Mouse (Mus musculus): ENCODE results near the gene Tia1.

Tia1 gene

GRCm38 (mm10) chr6:86431531-86431930 lies 27.5 kb downstream of the Tia1 start:
- in situ Hi-C loops (cut with MboI): loop anchor here (25.0 kb wide), 1 partner anchor 256 kb away; the partner anchor contains the start of gene Snrnp27

DNA sequence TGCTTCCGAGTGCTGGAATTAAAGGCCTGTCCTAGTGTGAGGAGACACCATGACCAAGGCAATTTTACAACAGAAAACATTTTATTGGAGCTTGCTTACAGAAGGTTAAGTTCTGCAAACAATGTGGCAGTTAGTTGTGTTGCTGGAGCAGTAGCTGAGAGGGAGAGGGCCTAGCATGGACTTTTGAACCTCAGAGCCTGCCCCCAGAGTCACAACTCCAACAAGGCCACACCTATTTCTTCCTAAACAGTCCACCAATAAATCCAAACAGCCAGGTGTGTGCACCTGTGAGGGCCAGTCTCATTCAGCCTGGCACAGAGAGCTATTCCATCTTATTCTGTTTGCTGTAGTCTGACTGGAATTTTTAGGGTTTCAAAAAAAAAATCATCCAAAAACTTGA lies 29.7 kb downstream of the Tia1 start:
- in situ Hi-C loops (cut with MboI): loop anchor here (25.0 kb wide), 1 partner anchor 254 kb away; the partner anchor contains the start of gene Snrnp27

GRCm38 (mm10) chr6:86437711-86438110 lies 33.7 kb downstream of the Tia1 start:
- in situ Hi-C loops (cut with MboI): loop anchor here (25.0 kb wide), 1 partner anchor 250 kb away; the partner anchor contains the start of gene Snrnp27

GRCm38 (mm10) chr6:86438272-86439118 lies 34.5 kb downstream of the Tia1 start, which contains the start of gene C87436:
C87436 (plus strand) TSS chr6:86438374.
- in situ Hi-C loops (cut with MboI): loop anchor here (25.0 kb wide), 1 partner anchor 249 kb away; the partner anchor contains the start of gene Snrnp27

DNA sequence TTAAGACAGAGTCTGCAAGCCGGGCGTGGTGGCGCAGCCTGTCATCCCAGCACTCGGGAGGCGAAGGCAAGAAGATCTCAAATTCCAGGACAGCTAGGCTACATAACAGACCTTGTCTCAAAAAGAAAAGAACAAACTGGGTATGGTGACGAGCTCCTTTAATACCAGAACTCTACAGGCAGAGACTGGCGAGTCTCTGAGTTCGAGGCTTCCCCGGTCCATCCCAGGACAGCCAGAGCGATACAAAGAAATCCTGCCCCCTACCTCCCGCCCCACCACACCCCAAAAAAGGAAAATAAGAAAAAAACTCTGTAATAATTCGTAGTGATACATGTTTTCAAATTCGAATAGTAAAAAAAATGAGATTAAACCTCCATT lies 35.1 kb downstream of the Tia1 start:
- in situ Hi-C loops (cut with MboI): loop anchor here (25.0 kb wide), 1 partner anchor 248 kb away; the partner anchor contains the start of gene Snrnp27

DNA sequence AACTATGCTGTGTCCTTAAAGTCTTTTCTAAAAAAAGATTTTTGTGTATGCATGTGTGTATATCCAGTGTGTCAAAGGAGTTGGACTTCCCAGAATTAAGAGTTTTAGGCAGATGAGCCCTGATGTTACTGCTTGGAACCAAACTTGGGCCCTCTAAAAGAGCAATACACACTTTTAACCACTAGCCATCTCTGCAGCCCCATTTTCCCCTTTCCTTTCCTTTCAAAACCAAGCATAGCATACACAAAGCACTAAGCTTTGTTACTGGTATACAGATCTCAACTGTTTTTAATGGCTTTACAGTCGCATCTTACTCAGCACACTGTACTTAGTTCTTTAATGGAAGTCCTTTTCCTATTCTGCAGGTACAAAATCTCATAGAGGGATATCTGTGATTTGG lies 35.5 kb downstream of the Tia1 start:
- in situ Hi-C loops (cut with MboI): loop anchor here (25.0 kb wide), 1 partner anchor 248 kb away; the partner anchor contains the start of gene Snrnp27

- in situ Hi-C loops (cut with MboI): loop anchor here (25.0 kb wide), 1 partner anchor 246 kb away; the partner anchor contains the start of gene Snrnp27
These were observed 37.6 kb downstream of the Tia1 start for GRCm38 (mm10) chr6:86441571-86441970.

DNA sequence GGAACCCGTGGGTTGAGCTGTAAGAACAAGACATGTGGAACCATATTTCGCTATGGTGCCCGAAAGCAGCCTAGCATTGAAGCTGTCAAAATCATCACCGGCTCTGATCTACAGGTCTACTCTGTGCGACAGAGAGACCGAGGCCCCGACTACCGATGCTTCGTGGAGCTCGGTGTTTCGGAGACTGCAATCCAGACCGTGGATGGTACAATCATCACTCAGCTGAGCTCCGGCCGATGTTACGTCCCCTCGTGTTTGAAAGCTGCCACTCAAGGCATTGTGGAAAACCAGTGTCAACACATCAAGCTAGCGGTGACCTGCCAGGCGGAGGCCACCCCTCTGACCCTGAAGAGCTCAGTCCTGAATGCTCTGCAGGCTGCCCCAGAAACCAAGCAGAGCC lies 41.5 kb downstream of the Tia1 start:
- in situ Hi-C loops (cut with MboI): loop anchor here (25.0 kb wide), 1 partner anchor 242 kb away; the partner anchor contains the start of gene Snrnp27

DNA sequence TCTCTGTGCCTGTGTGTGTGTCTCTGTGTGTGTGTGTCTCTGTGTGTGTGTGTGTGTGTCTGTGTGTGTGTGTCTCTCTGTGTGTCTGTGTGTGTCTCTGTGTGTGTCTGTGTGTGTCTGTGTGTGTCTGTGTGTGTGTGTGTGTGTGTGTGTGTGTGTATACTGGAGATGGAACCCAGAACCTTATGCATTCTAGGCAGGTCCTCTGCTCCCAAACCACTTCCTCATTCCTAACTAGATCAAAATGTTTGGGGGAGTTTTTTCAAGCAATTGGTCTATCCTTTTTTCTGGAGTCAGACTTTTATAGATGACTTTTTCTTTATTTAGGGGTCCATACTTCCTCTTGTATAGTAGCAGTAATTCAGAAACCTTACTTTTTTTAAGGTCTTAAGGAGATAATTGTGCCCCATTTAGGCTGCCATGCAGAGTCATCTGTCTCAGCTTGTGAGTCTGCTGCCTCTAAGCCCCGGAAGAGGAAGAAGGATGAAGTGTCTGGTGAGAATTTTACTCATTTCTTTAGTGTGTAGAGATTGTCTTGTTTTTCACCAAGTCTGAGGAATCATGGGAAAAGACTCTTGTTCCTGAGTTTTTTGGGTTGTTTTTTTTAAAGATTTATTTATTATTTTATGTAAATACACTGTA lies 43.0 kb downstream of the Tia1 start:
- in situ Hi-C loops (cut with MboI): loop anchor here (25.0 kb wide), 1 partner anchor 240 kb away; the partner anchor contains the start of gene Snrnp27

- in situ Hi-C loops (cut with MboI): no loop called here
These were observed 52.7 kb downstream of the Tia1 start for GRCm38 (mm10) chr6:86456727-86457126.

DNA sequence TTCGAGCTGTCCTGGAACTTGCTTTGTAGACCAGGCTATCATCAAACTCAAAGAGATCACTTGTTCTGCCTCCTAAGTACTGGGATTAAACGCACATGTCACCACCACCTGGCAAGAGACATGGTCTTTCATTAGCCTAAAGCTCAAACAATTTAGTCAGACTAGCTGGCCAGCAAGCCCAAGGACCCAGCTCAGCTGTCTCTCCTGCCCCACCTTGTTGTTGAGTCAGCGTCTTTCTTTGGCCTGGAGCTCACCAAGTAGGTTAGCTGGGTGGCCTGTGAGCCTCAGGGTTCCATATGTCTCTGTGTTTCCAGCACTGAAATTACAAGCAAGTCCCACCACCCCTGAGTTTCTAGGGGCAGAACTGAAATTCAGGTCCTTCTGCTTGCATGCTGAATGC lies 59.1 kb downstream of the Tia1 start:
- in situ Hi-C loops (cut with MboI): no loop called here

GRCm38 (mm10) chr6:86471317-86471716 lies 67.3 kb downstream of the Tia1 start:
- in situ Hi-C loops (cut with MboI): no loop called here

- in situ Hi-C loops (cut with MboI): no loop called here
These were observed 67.7 kb downstream of the Tia1 start for GRCm38 (mm10) chr6:86471760-86472099.

DNA sequence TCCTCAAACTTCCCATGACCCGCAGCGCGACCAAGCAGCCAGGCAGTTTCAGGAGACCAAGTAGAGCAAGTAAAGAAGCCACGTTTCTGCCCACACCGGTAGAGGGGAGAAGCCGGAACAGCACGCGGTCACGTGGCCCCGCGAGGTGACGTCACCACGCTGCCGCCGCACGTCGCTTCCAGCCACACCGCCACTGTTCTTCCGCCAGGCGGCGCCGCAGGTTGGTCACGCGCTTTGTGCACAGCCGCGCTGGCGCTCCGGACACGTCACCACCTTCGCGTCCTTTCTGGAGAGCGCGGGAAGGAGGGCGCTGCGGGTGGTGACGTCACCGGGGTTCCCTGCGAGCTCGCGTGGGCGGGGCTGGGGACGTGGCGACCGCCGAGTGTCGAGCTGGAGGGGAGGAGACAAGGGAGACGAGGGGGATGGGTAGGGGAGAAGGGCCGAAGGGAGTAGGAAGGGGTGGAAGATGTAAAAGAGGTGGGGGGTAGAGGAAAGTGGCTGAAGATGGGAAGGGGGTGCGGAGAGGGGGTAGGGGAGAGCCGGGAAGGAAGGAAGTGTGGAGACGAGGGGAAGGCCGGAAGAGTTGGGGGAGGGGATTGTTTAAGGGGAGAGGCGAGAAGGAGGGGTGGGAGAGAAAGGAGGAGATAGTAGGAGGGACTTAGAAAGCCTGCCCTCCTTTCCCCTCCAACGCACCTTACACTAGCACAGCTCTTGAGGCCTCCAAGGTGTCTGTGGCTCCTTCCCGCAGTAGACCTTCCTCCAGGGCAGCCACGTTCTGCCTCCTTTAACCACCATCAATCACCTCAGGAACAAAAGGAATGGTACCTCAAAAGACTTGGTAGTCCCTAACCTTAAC lies 68.3 kb downstream of the Tia1 start:
- in situ Hi-C loops (cut with MboI): no loop called here

DNA sequence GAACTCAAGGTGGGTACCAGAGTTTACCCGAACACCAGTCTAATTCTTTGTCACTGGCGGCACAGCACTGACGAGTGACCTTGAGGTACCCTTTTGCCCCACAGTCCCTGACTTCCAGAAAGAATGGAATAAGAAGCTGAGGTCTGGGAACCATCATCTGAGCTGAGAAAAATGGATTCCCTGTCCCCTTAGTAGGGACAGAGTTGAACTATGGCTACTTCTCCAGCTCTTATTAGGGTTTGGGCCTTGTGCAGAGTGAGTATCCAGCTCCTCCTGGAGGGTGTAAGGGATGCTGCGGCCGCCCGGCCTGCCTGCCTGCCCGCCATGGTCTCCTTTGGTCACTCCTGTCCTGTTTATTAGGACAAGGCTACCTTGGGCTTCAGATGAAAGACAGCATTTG lies 69.1 kb downstream of the Tia1 start:
- in situ Hi-C loops (cut with MboI): no loop called here

GRCm38 (mm10) chr6:86474072-86474471 lies 70.1 kb downstream of the Tia1 start:
- in situ Hi-C loops (cut with MboI): no loop called here

- in situ Hi-C loops (cut with MboI): no loop called here
These were observed 70.7 kb downstream of the Tia1 start for GRCm38 (mm10) chr6:86474646-86475181.

GRCm38 (mm10) chr6:86475462-86476167 lies 71.6 kb downstream of the Tia1 start:
- in situ Hi-C loops (cut with MboI): no loop called here

GRCm38 (mm10) chr6:86476931-86477330 lies 72.9 kb downstream of the Tia1 start:
- in situ Hi-C loops (cut with MboI): no loop called here

GRCm38 (mm10) chr6:86479311-86479710 lies 75.3 kb downstream of the Tia1 start:
- in situ Hi-C loops (cut with MboI): no loop called here

DNA sequence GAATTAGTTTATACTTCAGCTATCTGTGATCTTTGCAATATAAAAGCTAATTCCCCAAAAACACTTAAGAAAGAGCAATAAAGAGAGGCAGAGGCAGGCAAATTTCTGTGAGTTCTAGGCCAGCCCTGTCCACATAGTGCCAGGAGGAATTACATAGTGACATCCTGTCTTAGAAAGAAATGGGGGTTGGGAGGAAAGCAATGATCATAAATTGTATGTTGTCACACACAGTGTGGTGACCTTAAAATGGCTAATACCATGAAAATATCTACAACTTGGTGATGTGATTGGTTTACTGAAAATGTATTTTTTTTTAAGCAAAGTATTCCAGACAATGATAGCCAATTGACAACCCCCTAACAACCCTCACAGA lies 75.8 kb downstream of the Tia1 start:
- in situ Hi-C loops (cut with MboI): no loop called here
